Mouse (Mus musculus): ENCODE measurements at regions not wholly inside any gene's neighbourhood (a gene's known extent, or its start where the extent isn't known, plus 50 kb on each side); places are given as distances from the start of the nearest gene placed in this dataset.

DNA sequence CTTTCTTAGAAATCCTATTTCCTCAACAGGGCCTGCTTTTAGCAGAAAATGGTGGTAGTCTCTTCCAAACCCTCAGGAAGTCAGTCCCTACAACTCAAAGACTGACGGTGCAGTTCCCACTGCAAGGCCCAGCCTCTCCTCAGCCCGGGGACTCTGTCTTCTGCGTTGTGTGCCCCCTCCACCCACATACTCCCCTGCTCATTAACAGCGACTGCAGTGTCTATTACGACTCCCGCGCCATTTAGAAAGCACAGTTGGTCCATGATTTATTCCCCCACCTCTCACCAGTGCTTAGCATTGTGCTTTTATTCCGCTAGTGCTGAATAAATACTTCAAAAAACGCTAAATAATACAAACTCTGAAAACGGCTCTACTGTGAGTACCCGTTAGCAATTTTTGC is 230.9 kb upstream of the Hes1 start:
- no peak for DNase-seq (ENCODE audit: low read depth in 1 of 2, low spot score in 2 of 2)

DNA sequence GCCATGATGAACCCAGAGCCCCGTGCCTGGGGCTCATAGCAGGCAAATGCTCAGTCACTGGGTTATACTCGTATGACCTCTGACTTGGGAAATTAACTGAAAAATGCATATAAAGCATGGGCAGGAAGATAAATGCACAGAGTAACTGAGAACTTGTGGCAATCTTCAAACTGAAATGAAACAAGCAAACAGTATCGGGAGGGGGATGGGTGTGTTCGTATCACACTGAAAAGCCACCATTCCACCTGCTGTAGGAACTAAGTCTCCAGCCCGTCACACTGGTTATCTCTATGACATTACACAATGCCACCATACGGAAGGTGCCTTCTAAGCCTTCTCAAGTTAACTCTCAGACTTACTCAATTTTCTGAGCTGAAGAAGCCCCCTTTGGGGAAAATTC is 230.3 kb upstream of the Hes1 start:
- DNase-seq (ENCODE audit: low read depth in 1 of 2, low spot score in 2 of 2): no peak

DNA sequence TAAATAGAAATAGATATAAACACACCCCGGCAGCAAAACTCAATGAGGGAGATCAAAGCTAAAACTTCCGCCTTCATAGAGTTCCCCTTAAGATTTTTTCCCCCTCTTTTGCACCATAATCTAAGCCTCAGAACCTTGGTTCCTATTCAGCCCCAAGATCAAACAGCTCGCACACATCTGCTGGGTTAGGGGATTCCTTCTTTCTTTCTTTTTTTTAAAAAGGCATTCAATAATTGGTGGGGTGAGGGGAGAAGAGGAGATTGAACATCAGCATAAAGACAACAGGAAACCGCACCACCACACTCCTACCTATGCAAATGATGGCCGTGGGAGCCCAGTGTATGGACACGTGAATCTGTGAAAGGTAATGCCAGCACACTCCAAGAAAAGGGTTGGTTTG is 229.5 kb upstream of the Hes1 start:
- DNase-seq (ENCODE audit: low read depth in 1 of 2, low spot score in 2 of 2): no peak

DNA sequence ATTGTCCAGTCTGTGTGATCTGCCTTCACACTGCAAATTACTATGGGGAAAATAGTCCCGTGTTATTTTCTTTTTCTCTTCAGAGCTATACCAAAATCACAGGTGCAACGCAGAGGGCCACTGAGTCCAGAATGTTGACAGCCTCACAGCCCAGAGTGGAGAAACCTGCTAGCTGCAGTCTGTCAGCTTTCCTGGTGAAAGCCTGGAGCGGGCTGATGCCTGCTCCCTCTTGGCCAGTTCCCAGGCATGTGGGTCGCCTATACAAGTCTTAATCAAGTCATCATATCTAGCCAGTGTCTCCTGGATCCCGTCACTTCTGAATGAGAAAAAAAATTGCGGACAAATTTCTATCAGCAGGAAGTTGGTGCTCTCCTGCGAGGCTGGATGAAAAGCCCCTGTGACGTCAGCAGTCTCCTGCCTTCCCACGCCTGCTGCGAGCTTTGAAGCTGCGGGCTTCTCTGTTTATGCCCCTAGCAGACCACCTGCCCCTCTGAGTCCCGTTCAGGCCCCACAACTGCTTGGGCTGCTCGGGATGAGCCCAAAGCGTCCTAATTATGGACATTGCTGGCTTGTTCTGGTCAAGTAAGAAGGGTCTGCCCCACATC is 227.1 kb upstream of the Hes1 start:
- no peak for DNase-seq (ENCODE audit: low read depth in 1 of 2, low spot score in 2 of 2)

DNA sequence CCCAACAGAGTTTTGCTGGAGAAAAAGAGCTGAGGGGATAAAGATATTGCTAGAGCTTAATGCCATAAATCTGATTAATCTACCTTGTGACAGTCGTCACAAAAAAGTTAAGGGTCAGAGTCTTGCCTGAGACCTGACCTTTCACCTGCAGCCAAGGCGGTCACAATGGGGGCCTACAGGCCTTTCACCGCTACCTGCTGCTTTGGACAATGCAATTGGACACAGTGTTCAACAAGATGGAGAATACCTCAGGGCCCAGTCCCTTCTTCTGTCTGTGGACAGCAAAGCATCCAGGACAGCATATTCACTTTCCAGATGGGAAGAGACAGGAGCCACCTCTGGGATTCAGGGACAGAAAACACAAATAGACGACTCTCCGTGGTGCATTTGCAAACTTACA is 226.3 kb upstream of the Hes1 start:
- DNase-seq (ENCODE audit: low read depth in 1 of 2, low spot score in 2 of 2): no peak

DNA sequence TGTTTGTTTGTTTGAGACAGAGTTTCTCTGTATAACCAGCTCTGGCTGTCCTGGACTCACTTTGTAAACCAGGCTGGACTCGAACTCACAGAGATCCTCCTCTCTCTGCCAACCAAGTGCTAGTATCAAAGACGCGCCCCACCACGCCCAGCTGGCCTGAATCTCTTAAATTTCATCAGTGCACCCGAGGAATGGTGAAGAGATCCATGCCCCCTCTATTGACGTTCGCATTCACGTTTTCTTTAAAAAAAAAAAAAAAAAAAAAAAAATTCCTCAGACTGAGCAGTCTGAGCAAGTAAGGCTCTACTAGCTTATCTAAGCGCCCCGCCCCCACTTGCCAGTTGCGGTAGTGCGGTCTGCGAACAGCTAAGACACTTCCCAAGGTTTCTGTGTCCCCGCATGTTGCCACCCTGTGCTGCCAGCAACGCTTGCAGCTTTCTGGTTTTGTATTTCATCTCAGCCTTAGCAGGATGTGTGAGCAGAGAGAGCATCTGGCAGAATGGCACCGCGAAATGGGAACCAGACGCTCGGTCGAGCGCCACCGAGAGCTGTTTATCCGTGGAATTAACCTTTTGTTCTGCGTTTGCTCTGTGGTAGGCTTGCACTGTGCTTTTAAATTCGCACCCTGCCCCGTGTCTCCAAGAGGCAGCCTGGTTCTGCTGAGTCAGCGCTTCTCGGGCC is 225.1 kb upstream of the Hes1 start:
- no peak for DNase-seq (ENCODE audit: low read depth in 1 of 2, low spot score in 2 of 2)

DNA sequence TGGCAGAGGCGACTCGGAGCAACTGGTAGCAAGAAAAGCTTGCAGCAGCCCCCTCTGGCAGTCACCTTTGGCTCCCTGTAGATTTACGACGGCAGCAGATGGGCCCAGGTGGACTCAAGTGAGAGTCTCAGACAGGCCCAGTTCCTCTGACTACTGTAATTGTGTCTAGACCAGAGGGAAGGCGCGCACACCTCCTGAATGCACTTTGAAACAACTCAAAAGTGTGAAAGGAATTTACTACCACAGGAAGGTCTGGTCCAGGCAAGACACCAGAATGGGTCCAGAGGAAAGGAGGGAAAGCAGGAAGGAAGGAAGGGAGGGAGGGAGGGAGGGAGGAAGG is 224.6 kb upstream of the Hes1 start:
- DNase-seq (ENCODE audit: low read depth in 1 of 2, low spot score in 2 of 2): no peak

DNA sequence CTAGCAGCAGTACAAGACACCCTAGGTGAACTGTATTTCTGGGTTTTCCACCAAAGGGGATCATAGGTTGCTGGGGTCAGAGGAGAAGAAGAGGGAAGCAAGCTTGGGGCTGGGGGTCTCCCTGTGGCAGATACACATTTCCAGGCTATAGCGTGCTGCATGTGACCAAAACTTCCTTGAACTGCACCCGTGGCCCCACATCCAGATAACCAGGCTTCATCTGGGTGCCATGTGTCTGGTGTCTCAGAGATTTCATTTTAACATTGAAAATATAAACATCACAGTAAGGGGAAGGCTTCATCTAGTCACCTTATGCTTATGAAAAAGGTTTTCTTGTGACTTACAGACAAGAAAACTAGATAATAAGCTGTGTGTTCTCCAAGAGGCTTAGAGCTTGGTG is 223.8 kb upstream of the Hes1 start:
- no peak for DNase-seq (ENCODE audit: low read depth in 1 of 2, low spot score in 2 of 2)

DNA sequence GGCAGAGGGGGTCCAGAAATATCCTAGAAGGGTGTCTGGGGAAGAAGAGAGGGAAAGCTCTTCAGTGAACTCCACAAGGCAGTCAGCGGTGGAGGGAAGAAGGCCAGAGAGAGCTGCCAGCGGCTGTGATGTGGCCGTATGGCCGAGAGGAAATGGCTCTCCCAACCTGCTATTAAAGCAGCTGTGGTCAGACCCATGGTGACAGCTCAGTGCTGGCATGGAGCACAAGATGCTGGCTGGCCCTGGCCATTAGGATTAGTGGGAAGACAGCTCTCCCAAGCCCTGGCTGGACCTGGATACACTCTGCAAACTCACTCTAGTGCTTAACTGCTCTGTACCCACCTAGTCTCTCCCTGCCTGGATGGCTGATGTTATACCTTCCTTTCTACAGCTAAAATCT is 223.1 kb upstream of the Hes1 start:
- no peak for DNase-seq (ENCODE audit: low read depth in 1 of 2, low spot score in 2 of 2)

DNA sequence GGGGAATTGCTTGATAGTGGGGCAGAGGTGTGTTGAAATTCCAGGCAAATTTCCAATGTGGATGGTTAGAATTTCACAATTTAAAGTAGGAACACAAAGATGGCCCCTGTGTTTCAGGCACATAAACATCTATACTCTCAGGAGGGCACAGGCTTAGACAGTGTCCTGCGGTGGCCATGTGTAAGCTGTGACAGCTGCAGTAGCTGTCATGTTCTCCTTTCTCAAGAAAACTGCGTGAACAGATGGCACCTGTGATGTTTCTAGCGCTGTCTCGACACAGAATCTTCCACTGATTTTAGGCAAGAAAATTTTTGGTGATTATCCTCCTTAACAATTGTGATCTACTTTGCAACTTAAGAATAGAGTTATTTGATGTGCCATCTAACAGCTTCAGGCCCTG is 222.1 kb upstream of the Hes1 start:
- DNase-seq (ENCODE audit: low read depth in 1 of 2, low spot score in 2 of 2): no peak

DNA sequence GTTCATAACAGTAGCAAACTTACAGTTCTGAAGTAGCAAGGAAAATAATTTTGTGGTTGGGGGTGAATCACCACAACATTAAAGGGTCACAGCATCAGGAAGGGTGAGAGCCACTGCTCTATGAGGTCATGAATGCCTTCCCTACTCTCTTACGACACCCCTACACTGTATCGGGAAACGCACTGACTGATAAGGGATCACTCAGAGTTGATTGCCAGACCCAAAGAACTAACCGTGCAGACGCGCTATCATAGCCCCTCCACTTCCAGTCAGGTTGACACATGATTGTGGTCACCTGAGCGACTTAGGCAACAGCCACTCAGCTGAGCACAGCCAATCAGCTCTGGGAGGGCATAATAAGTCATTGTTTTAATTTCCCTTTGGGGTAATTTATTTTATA is 220.7 kb upstream of the Hes1 start:
- no peak for DNase-seq (ENCODE audit: low read depth in 1 of 2, low spot score in 2 of 2)

DNA sequence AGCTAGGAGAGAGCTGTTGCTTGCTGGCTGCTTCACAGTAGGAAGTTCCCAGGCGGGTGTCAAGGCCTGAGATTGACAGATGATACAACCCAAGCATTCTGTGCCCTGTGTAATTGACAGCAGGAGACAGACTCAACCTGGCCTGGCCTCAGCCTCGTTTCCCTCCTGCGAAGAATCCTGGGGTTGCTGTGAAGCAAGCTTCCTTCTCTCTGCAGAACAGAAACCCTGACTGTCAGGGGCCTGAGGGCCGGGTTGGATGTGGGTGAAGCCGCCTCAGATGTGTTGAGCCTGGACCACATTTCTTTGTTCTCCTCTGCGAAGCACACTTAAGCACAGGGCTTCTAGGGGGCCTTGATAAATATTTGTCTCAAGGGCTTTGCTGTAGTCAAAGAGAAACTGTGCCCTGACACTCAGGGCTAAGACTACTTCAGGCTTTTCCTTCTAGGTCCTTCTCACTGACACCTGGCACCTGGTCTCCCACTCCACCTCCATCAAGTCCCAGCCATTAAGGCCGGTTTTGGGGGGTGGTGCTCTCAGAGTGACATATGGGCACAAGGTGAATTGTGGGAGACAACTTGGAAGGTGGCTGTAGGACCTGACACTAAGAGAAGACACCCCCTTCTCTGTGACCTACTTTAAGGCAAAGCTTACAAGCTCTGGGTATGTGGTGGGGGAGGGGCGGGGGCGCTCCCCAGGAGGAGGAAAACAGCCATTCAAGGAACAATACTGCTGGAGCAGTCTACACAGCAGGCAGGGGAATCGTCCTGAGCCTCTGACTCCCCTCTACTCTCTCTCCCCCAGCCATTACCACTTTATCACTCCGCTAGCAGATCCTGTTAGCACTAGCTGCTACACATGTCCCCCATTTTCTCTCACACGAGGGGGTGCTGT is 219.2 kb upstream of the Hes1 start:
- DNase-seq (ENCODE audit: low read depth in 1 of 2, low spot score in 2 of 2): no peak

DNA sequence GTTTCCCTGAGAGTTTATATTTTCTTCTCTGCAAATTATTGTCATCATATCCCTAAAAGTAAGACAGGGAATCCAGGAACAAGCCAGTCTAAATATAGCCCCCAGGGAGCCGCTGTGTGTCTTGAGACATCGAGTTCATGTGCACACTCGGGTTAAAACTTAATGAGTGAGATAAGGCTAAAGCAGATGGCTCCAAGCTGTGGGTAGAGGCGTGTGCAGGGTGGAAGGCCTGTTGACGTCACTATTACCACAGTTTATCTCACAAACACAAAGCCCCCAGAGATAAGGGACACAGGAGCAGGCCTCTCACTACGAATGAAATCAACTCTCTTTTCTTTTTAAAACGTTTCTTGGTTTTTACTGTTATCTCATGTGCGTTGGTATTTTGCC is 218.6 kb upstream of the Hes1 start:
- no peak for DNase-seq (ENCODE audit: low read depth in 1 of 2, low spot score in 2 of 2)

DNA sequence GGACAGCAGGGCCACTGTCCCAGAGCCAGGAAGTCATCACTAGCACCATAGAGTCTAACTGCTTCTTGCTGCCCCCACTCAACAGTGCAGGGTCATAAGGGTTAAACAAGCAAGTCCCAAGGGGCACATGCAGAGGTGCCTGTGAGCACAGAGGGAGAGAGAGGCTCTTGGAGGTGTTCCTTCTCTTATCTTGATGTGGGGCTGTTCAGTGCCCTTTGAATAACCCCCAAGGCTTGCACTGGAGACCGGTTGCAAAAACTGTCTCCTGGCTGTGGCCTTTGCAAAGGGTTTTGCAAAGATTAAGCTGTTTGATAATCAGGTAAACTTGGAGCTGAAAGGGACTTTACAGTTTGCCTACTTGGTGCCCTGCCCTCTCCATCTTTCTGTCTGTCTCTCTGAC is 217.1 kb upstream of the Hes1 start:
- no peak for DNase-seq (ENCODE audit: low read depth in 1 of 2, low spot score in 2 of 2)

DNA sequence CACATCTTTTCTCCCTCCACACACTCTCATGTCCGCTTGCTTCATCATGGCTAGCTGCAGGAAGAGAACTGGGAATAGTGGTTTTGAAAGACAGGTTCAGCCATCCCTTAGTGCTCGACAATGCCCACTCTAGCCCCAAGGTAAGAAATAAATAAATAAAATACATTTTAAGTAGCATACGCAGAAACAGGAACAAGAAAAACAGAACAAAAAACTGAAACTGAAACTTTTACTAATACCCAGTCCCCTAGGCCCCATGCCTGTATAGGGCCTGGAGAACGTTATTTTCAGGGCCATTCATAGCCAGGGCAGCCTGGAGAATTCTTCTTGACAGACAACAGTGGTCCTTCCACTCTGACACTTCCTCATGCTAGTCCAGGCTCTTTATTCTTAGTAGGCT is 216.4 kb upstream of the Hes1 start:
- peak; percentile 12 to 22 for DNase-seq (ENCODE audit: low read depth in 1 of 2, low spot score in 2 of 2)

DNA sequence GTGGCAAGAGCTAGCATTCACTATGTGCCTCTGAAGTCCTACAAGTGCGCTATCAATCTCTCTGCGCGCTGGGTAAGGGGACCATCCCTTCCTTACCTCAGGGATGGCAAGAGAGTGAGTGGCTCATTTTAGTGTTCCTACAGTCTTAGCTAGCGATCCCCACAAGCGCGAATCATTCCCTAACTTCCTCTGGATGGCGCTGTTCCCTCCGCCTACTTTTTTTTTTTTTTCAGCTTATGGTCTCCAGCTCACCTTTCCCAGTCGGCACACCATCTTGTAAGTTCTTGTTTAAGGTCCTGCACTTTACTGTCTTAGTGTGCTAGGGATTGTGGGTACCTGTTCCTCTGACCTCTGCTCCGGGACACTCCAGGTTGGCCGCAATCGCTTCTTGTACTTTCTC is 215.7 kb upstream of the Hes1 start:
- DNase-seq (ENCODE audit: low read depth in 1 of 2, low spot score in 2 of 2): no peak

DNA sequence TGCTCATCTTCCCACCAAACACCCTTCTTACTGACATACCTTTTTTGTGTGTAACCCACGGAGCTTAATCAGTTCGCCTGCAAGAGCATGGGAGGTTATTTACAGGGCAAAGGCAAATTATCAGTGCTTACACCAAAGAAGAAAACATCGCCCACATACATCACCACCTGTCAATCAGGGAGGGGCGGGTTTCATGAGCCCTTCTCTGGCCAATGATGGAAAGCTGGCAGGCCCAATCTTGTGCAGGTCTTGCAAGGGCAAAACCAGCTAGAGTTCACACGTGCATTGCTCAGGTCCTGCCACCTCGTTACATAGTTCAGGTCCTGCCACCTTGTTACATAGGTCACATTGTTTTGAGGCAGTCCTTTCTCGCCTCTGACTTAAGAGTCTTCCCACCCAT is 214.7 kb upstream of the Hes1 start:
- DNase-seq (ENCODE audit: low read depth in 1 of 2, low spot score in 2 of 2): no peak

DNA sequence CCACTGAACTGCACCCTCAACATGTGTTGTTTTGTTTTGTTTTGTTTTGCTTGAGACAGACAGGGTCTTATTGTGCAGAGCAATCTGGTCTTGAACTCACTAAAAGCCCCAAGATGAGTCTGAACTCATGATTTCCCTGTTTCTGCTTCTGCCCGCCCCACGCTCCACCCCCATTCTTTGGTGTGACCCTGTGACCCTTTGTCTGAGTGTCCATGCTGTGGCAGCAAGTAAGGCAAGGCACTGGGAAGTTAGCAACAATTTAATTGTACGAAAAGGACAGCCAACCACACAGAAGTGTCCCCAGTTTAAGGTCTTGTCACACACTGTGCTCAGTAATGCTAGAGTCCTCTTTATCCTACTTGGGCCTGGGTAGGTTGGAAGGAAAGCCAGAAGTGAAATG is 213.6 kb upstream of the Hes1 start:
- DNase-seq (ENCODE audit: low read depth in 1 of 2, low spot score in 2 of 2): no peak

DNA sequence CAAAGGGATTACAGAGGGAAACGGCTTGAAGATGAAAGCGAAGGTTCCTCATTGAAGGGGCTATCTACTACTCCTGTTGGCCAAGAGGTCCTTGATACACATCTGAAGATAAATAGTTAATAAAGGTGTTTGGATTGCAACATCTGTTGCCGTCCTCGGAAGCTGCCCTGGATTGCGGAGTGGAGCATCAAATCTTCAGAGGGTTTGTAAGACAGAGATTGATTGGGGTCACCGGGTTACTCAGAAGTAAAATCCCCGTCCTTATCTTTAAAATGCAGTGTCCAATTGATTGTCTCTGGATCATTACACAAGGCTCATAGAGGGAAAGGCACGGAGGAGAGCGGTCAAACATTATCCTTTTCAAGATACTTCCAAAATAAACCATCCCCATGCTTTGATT is 212.4 kb upstream of the Hes1 start:
- DNase-seq (ENCODE audit: low read depth in 1 of 2, low spot score in 2 of 2): no peak

DNA sequence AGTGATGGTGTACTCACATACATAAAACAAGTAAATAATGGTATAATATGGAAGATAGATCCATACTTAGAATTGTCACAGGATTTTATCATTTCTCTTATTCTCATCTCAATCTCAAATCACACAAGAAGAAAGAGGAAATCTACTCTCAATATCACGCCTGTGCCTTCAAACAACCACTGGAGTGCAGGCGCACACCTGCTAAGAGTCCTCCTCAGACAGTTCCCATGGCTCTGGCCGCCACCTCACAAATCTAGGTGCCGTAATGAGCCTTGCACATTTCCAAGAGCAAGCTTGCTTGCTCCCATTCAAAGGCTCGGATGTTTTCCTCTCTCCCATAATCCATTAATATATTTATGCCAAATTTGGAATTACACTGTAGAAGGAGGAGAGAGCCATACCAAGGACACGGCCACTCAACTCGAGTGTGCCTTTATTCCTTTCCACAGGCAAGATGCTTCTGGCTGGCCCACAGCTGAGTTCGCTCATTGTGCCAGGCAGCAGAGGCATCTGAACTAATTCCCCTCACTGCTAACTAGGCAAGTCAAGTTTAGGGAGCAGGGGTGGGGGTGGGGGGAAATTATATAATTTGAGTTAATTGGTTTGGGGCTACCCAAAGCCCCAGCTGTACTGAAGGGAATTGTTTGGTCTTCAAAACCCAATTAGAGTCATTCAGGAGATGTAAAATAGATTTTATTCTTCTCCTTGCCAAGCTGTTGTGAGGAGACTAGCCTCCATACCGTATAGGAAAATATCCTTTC is 209.2 kb upstream of the Hes1 start:
- DNase-seq (ENCODE audit: low read depth in 1 of 2, low spot score in 2 of 2): no peak

DNA sequence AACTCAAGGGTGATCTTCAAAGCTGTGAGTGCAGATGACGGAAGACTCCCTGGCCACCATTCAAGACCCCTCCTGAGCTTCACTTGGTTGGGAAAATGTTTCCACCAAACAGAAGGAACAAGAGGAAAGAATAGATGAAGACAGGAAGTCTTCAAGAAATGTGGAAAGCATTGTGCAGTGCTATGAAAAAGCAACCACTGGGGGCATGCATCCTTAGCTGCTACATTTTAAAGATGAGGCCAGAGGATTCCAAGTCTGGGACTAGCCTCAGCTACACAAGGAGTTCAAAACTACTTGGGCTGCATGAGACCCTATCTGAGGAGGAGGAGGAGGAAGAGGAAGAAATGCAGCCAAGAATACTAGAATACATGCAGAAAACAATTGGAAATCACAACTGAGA is 207.6 kb upstream of the Hes1 start:
- DNase-seq (ENCODE audit: low read depth in 1 of 2, low spot score in 2 of 2): no peak

DNA sequence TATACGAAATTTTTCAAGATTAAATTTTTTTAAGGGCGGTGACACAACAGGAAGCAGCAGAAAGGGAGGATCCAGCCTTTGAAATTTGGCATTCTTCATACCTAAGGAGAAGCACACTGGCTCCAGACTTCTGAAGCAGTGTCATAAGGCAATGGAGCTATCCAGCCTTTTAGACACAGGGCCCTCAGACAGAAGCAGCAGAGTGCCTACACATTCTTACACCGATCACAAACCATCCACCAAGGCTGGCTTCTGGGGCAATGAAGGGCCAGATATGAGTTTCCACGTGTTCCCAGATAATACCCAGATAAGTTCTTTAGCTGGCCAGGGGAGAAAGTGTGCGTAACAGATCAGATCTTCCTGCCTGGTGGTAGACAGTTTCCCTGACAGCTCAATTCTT is 205.5 kb upstream of the Hes1 start:
- DNase-seq (ENCODE audit: low read depth in 1 of 2, low spot score in 2 of 2): no peak

Measured in monocyte, adult 2 months (primary cell).